ENCODE assay signal across 8 mouse cellular contexts in genomic region chr1:52816232-52816891, GRCm38 (mm10). TPM values are rescaled to one million over a fixed set of nuclear protein-coding genes. Genes with fewer than 3 reads are reported as not detected.
DNase-seq lines count a peak whose midpoint lies in the region; ATAC-seq and TF ChIP-seq lines count a peak whose summit lies in the region.

No protein-coding gene starts in this region.

- peaks cover 5% of the 10 kb centered on the region; the same call in 1 of the 2 replicates for H3K36me3 ChIP-seq in heart, embryonic 14.5 days (ENCODE audit: control insufficient read depth, insufficient read depth, low read length)
- peaks cover 6% of the 10 kb centered on the region; the same call in 1 of the 2 replicates for H3K36me3 ChIP-seq in limb, embryonic 12.5 days
- H3K36me3 ChIP-seq in neural tube, embryonic 13.5 days = no peaks in the 10 kb centered on the region; the same call in 1 of the 2 replicates

- no peak for TF ChIP-seq CTCF in gastrocnemius, adult 2 months (IDR thresholded peaks at IDR 0.05)

- peak overlapping the region; percentile 94 for H3K4me3 ChIP-seq in gastrocnemius, adult 2 months
- peak overlapping the region; percentile 25 to 70; a peak in 3 of 4 replicates for H3K4me3 ChIP-seq in heart, embryonic 14.5 days (ENCODE audit: control insufficient read depth in 1 of 2, insufficient read depth in 1 of 2, low read depth in 1 of 2, low read length in 2 of 2)
- H3K4me3 ChIP-seq in limb, embryonic 12.5 days (replicated peaks) = peak overlapping the region; percentile 75
- H3K4me3 ChIP-seq in neural tube, embryonic 13.5 days = peak overlapping the region; percentile 77

- H3K9me3 ChIP-seq in heart, embryonic 14.5 days (ENCODE audit: control insufficient read depth, low read length) = no peaks in the 10 kb centered on the region
- H3K9me3 ChIP-seq in limb, embryonic 12.5 days = no peaks in the 10 kb centered on the region
- H3K9me3 ChIP-seq in neural tube, embryonic 13.5 days = no peaks in the 10 kb centered on the region

- intact Hi-C loops in gastrocnemius, adult 2 months (cut with DNase I) = no loop called here
- intact Hi-C loops in gastrocnemius, postnatal 36 days (cut with DNase I) = no loop called here

- 55% methylated on average over 13 of the region's 13 CpGs for WGBS in heart, embryonic 14.5 days
- 58% methylated on average over 13 of the region's 13 CpGs for WGBS in limb, embryonic 12.5 days
- WGBS in neural tube, embryonic 13.5 days = 66% methylated on average over 13 of the region's 13 CpGs

- DNase-seq in gastrocnemius, adult 2 months = no peak
- no peak for DNase-seq in gastrocnemius, postnatal 36 days
- peak; percentile 33 to 57 for DNase-seq in cerebellum, postnatal 10 days
- DNase-seq in T-cell, adult 2 months (ENCODE audit: low spot score) = no peak
- no peak for DNase-seq in frontal cortex, adult 2 months (ENCODE audit: extremely low spot score in 1 of 2, low spot score in 1 of 2)

- H3K4me2 ChIP-seq in heart, embryonic 14.5 days (ENCODE audit: low read length) = peak overlapping the region; percentile 77
- peak overlapping the region; percentile 74 for H3K4me2 ChIP-seq in limb, embryonic 12.5 days
- H3K4me2 ChIP-seq in neural tube, embryonic 13.5 days = peak overlapping the region; percentile 71

- peaks cover 2 to 8% of the 10 kb centered on the region in 2 experiments; a peak in 3 of 4 replicates for H3K4me1 ChIP-seq in heart, embryonic 14.5 days (ENCODE audit: control insufficient read depth in 2 of 2, insufficient read depth in 2 of 2, low read length in 2 of 2)
- peaks cover 18% of the 10 kb centered on the region for H3K4me1 ChIP-seq in limb, embryonic 12.5 days (replicated peaks)
- peaks cover 26% of the 10 kb centered on the region for H3K4me1 ChIP-seq in neural tube, embryonic 13.5 days (replicated peaks)

- H3K9ac ChIP-seq in heart, embryonic 14.5 days (ENCODE audit: low read length) = peak overlapping the region; percentile 89
- H3K9ac ChIP-seq in limb, embryonic 12.5 days (replicated peaks) = peak overlapping the region; percentile 85; the same call in 1 of the 2 replicates
- peak overlapping the region; percentile 93 for H3K9ac ChIP-seq in neural tube, embryonic 13.5 days

- no peak for ATAC-seq in heart, embryonic 14.5 days (ENCODE audit: insufficient number of reproducible peaks, insufficient read depth, low FRiP score, low read depth)
- ATAC-seq in limb, embryonic 12.5 days (ENCODE audit: insufficient number of reproducible peaks, insufficient read depth, low FRiP score, low TSS enrichment, low read depth) = peak; percentile 45; the same call in 1 of the 2 replicates
- peak; percentile 34 for ATAC-seq in neural tube, embryonic 13.5 days (ENCODE audit: low read depth)

- H3K27me3 ChIP-seq in heart, embryonic 14.5 days (ENCODE audit: control insufficient read depth, insufficient read depth, low read length) = no peaks in the 10 kb centered on the region
- no peaks in the 10 kb centered on the region for H3K27me3 ChIP-seq in limb, embryonic 12.5 days
- H3K27me3 ChIP-seq in neural tube, embryonic 13.5 days = no peaks in the 10 kb centered on the region

- peak overlapping the region; percentile 92 for H3K27ac ChIP-seq in gastrocnemius, adult 2 months
- H3K27ac ChIP-seq in heart, embryonic 14.5 days (replicated peaks in 1 of 2; ENCODE audit: control insufficient read depth in 1 of 2, insufficient read depth in 1 of 2, low read depth in 2 of 2, low read length in 2 of 2) = peak overlapping the region in 1 of 2 experiments; percentile 78; a peak in 1 of 4 replicates
- no peak overlapping the region for H3K27ac ChIP-seq in limb, embryonic 12.5 days
- peak overlapping the region; percentile 87 for H3K27ac ChIP-seq in neural tube, embryonic 13.5 days (replicated peaks)

RNA-seq across cellular contexts. Expression of gene Inpp1, which starts 1.1 kb away (rescaled TPM):
- total RNA-seq in gastrocnemius, adult 2 months (2021) = 1 to 10 TPM; 6.4 to 6.8 TPM
- 1 to 10 TPM; 6.6 to 9.0 TPM for total RNA-seq in gastrocnemius, postnatal 36 days (2021)
- 13.7 and 14.4 TPM in 2 replicates for polyA plus RNA-seq in heart, embryonic 14.5 days (2014; fragmentation: Nextera tagmentation; extraction: Ambion mirVana)
- polyA plus RNA-seq in limb, embryonic 12.5 days (2016; fragmentation: Nextera tagmentation; extraction: Ambion mirVana) = 21.0 and 21.9 TPM in 2 replicates
- 28.6 and 29.3 TPM in 2 replicates for polyA plus RNA-seq in neural tube, embryonic 13.5 days (2015; fragmentation: Nextera tagmentation; extraction: Ambion mirVana)
- 30.4 and 31.4 TPM in 2 replicates for polyA plus RNA-seq in frontal cortex, adult 2 months (2012; rRNA removed)

RNA-seq across cellular contexts. Expression of gene Hibch, which starts 28.4 kb away (rescaled TPM):
- 10 to 100 TPM; 32.1 to 44.4 TPM for total RNA-seq in gastrocnemius, adult 2 months (2021)
- total RNA-seq in gastrocnemius, postnatal 36 days (2021) = 10 to 100 TPM; 35.7 to 37.3 TPM
- 31.9 and 33.0 TPM in 2 replicates for polyA plus RNA-seq in heart, embryonic 14.5 days (2014; fragmentation: Nextera tagmentation; extraction: Ambion mirVana)
- polyA plus RNA-seq in limb, embryonic 12.5 days (2016; fragmentation: Nextera tagmentation; extraction: Ambion mirVana) = 24.2 and 26.2 TPM in 2 replicates
- polyA plus RNA-seq in neural tube, embryonic 13.5 days (2015; fragmentation: Nextera tagmentation; extraction: Ambion mirVana) = 34.3 and 34.4 TPM in 2 replicates
- 19.1 and 22.0 TPM in 2 replicates for polyA plus RNA-seq in frontal cortex, adult 2 months (2012; rRNA removed)

Comparison
In these comparisons a context has a peak if more than half of its experiments do, and no peak if none do; other contexts are left out.
1. DNase-seq: peak in cerebellum, postnatal 10 days (2 of 2); none in gastrocnemius, adult 2 months (single experiment), gastrocnemius, postnatal 36 days (0 of 2), T-cell, adult 2 months (single experiment) and frontal cortex, adult 2 months (0 of 2).
2. Peak in every context shown above with its lines, with median percentiles within 50 percentile points of each other: H3K4me3 ChIP-seq, H3K4me2 ChIP-seq and H3K9ac ChIP-seq.